Mouse (Mus musculus): ENCODE data around the gene Lurap1. TPM values are rescaled to one million over a fixed set of nuclear protein-coding genes. Genes with fewer than 3 reads are reported as not detected.

The Lurap1 gene
- polyA plus RNA-seq, 1 experiment from 2014 or later: 2.2 TPM

- peak; percentile 56; the same call in 1 of the 2 replicates for ATAC-seq (replicated peaks; ENCODE audit: insufficient number of reproducible peaks, insufficient read depth, low FRiP score, low read depth)
- no peak overlapping the region for H3K4me2 ChIP-seq
- peak overlapping the region; percentile 86 for H3K27ac ChIP-seq
- H3K9ac ChIP-seq: no peak overlapping the region
- no peaks in the 10 kb centered on the region for H3K9me3 ChIP-seq (replicated peaks)
- WGBS: 19% methylated on average over 6 of the region's 6 CpGs
- no peaks in the 10 kb centered on the region for H3K36me3 ChIP-seq
- peaks cover 37% of the 10 kb centered on the region for H3K4me1 ChIP-seq (replicated peaks)
- H3K27me3 ChIP-seq: no peaks in the 10 kb centered on the region
- no peak overlapping the region for H3K4me3 ChIP-seq
Measured at GRCm38 (mm10) chr4:116174466-116175116, 23.5 kb upstream of the Lurap1 start.

GRCm38 (mm10) chr4:116173752-116174151 is 22.6 kb upstream of the Lurap1 start:
- no peaks in the 10 kb centered on the region for H3K9me3 ChIP-seq (replicated peaks)
- H3K27me3 ChIP-seq: no peaks in the 10 kb centered on the region
- H3K27ac ChIP-seq: no peak overlapping the region
- no peak overlapping the region for H3K9ac ChIP-seq
- 83% methylated on average over 4 of the region's 4 CpGs for WGBS
- no peak for ATAC-seq (replicated peaks; ENCODE audit: insufficient number of reproducible peaks, insufficient read depth, low FRiP score, low read depth)
- no peaks in the 10 kb centered on the region for H3K36me3 ChIP-seq
- H3K4me2 ChIP-seq: no peak overlapping the region
- no peak overlapping the region for H3K4me3 ChIP-seq
- peaks cover 37% of the 10 kb centered on the region for H3K4me1 ChIP-seq (replicated peaks)

DNA sequence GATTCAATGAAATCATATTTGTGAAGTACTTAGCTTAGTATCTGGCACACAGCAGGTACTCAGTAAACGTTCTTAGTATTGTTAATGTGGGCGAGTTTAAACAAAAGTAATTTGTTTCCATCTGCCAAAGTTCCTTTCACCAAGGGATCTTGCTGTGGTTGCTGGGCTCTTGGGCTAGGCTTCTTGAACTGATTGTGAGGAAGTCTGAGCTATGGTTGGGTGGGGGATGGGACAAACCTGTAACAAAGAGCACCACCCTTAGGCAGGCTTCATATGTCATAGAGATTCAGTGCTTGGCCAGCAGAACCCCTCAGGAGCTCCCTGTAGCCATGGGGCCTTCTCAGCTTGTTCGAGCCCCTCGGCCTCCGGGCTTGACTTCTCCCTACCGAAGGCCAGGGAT is 21.9 kb upstream of the Lurap1 start, which contains the start of the genes 1700042G07Rik and Gm49337:
Gene 1700042G07Rik, plus strand, starts transcription at position 301 of the 400 bp plus-strand sequence.
Gene Gm49337, plus strand, starts transcription at position 313 of the 400 bp plus-strand sequence.
- no peak within 1 kb of the TSS for H3K9ac ChIP-seq
- H3K4me2 ChIP-seq: no peak within 1 kb of the TSS
- peak within 1 kb of the TSS; percentile 86 for H3K27ac ChIP-seq
- ATAC-seq (replicated peaks; ENCODE audit: insufficient number of reproducible peaks, insufficient read depth, low FRiP score, low read depth): no peak
- 89% methylated on average over 6 of the region's 6 CpGs for WGBS
- H3K4me1 ChIP-seq (replicated peaks): peaks cover 37% of the 10 kb centered on the region
- no peaks in the 10 kb centered on the region for H3K27me3 ChIP-seq
- H3K9me3 ChIP-seq (replicated peaks): no peaks in the 10 kb centered on the region
- no peak within 1 kb of the TSS for H3K4me3 ChIP-seq
- H3K36me3 ChIP-seq: no peaks in the 10 kb centered on the region

GRCm38 (mm10) chr4:116169353-116169672 is 18.2 kb upstream of the Lurap1 start:
- no peak overlapping the region for H3K4me2 ChIP-seq
- H3K4me3 ChIP-seq: no peak overlapping the region
- H3K9ac ChIP-seq: no peak overlapping the region
- H3K9me3 ChIP-seq (replicated peaks): no peaks in the 10 kb centered on the region
- WGBS: 72% methylated on average over 3 of the region's 3 CpGs
- no peaks in the 10 kb centered on the region for H3K27me3 ChIP-seq
- peaks cover 8% of the 10 kb centered on the region for H3K4me1 ChIP-seq (replicated peaks)
- no peak for ATAC-seq (replicated peaks; ENCODE audit: insufficient number of reproducible peaks, insufficient read depth, low FRiP score, low read depth)
- H3K36me3 ChIP-seq: no peaks in the 10 kb centered on the region
- no peak overlapping the region for H3K27ac ChIP-seq

DNA sequence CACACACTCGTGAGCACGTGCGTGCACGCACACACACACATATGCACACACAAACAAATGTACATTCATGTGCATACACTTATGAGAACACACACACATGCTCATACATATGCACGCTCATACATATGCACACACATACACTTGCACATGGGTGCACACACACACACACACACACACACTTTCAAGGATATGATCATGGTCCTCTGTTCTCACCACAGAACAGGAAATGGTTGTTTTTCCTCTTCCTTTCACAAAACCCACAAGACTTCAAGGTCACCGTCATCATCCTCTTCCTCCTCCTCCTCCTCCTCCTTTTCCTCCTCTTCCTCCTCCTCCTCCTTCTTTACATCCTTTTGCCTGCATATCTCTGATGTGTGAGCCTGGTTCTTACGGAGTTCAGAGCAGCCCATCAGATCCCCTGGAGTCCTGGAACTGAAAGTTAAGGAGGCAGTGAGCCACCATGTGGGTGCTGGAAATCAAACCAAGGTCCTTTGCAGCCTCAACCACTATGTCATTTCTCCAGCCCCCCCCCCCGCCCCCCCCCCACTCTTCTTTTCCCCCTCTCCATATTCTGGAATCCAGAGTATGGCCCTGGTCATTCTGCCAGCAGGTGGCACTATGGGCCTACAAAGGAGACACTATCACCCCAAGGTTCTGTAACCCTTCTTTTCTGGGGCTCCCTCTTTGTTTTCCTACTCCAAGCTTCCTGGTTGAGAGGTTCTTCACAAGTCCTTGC is 17.6 kb upstream of the Lurap1 start:
- Histone ChIP-seq H3K4me3 (no peak overlapping the region), H3K9me3 (replicated peaks) (no peaks in the 10 kb centered on the region), H3K27me3 (no peaks in the 10 kb centered on the region), H3K4me1 (replicated peaks) (peaks cover 3% of the 10 kb centered on the region; the same call in 1 of the 2 replicates), H3K4me2 (no peak overlapping the region), H3K27ac (no peak overlapping the region), H3K9ac (no peak overlapping the region), H3K36me3 (no peaks in the 10 kb centered on the region)
- ATAC-seq (replicated peaks; ENCODE audit: insufficient number of reproducible peaks, insufficient read depth, low FRiP score, low read depth): no peak; the same call in 1 of the 2 replicates
- WGBS: 77% methylated on average over 7 of the region's 8 CpGs

- no peaks in the 10 kb centered on the region for H3K9me3 ChIP-seq (replicated peaks)
- H3K4me3 ChIP-seq: no peak within 1 kb of the TSS
- 32% methylated on average over 7 of the region's 7 CpGs for WGBS
- no peaks in the 10 kb centered on the region for H3K27me3 ChIP-seq
- H3K4me2 ChIP-seq: no peak within 1 kb of the TSS
- H3K9ac ChIP-seq: no peak within 1 kb of the TSS
- no peak within 1 kb of the TSS for H3K27ac ChIP-seq
- H3K4me1 ChIP-seq (replicated peaks): peaks cover 9% of the 10 kb centered on the region; the same call in 1 of the 2 replicates
- ATAC-seq (replicated peaks; ENCODE audit: insufficient number of reproducible peaks, insufficient read depth, low FRiP score, low read depth): no peak
- H3K36me3 ChIP-seq: no peaks in the 10 kb centered on the region
Measured at GRCm38 (mm10) chr4:116167404-116167803, 16.3 kb upstream of the Lurap1 start, which contains the start of gene Tspan1. Gene Tspan1, minus strand, starts transcription at chr4:116167601.

DNA sequence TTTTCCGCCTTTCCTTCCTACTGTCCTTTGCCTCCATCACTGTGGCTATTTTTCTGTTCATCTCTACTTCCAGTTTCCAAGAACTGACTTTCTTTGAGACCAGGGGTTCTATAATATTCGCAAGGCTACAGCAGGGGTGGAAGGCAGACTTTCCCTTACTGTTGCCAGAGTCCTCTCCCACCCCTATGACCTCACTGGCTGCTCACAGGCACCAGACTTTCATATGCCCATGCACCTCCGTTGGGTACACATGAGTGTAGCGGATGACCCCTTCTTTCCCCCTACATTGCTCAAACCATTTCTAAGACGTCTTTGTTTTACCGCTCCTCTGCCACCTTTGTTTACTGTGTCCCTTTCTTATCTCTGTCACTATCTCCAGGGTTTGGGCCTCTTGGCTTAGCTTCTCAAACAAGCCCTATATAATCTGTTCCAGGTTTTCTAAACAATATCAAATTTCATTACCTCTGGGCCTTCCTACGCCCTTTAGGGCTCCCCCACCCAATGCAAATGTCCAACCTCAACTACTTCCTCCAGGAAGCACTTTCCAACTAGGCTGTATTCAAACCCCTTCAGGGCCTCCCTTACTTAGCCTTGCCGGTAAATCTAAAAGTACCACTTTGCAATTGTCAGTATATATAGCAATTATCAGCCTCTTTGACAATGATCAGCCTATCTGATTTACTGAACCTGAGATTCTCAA is 14.7 kb upstream of the Lurap1 start:
- Histone ChIP-seq H3K4me2 (no peak overlapping the region), H3K9me3 (replicated peaks) (no peaks in the 10 kb centered on the region), H3K4me1 (replicated peaks) (peaks cover 21% of the 10 kb centered on the region), H3K27ac (no peak overlapping the region), H3K9ac (no peak overlapping the region), H3K27me3 (no peaks in the 10 kb centered on the region), H3K4me3 (no peak overlapping the region), H3K36me3 (no peaks in the 10 kb centered on the region)
- 65% methylated on average over 8 of the region's 8 CpGs for WGBS
- no peak for ATAC-seq (replicated peaks; ENCODE audit: insufficient number of reproducible peaks, insufficient read depth, low FRiP score, low read depth)

DNA sequence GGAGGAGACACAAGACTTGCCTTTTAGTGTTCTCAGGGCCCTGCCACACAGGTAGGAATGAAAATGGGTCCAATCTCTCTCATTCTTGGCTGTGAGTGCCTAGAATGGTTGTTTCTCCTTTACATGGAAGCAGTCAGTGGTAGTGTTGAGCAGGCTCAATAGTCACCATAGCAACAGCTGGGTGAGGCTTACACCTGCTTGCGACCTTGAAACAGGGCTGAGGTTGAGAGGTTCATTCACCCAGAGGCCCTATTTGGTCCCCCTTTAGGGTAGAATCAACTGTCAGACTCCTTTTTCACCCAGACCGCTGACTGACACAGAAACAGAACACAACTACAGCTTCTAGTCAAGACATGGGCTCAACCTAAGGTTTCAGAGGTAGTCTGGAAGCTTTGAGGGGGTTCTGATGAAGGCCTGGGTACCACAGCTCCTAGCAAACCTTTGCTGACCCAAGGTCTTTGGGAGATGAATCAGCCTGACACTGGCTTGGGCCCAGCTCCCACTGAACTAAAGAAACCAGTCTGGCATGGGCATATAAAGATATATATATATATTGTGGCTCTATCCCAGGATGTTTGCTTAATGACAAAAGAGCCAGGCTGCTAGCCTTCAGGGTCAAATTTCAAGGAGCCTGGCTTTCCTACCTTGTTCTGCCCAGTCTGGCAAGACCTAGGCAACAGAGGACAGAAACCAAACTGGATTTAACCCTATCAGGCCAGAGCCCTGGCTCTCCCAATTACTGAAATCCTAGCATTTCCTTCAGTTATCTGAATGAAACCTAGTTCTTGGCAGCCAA is 13.8 kb upstream of the Lurap1 start:
- no peak for ATAC-seq (replicated peaks; ENCODE audit: insufficient number of reproducible peaks, insufficient read depth, low FRiP score, low read depth)
- H3K9ac ChIP-seq: no peak overlapping the region
- no peaks in the 10 kb centered on the region for H3K36me3 ChIP-seq
- no peak overlapping the region for H3K27ac ChIP-seq
- peaks cover 30% of the 10 kb centered on the region for H3K4me1 ChIP-seq (replicated peaks)
- no peaks in the 10 kb centered on the region for H3K27me3 ChIP-seq
- WGBS: 73% methylated on average over 2 of the region's 2 CpGs
- H3K4me3 ChIP-seq: no peak overlapping the region
- no peak overlapping the region for H3K4me2 ChIP-seq
- no peaks in the 10 kb centered on the region for H3K9me3 ChIP-seq (replicated peaks)

DNA sequence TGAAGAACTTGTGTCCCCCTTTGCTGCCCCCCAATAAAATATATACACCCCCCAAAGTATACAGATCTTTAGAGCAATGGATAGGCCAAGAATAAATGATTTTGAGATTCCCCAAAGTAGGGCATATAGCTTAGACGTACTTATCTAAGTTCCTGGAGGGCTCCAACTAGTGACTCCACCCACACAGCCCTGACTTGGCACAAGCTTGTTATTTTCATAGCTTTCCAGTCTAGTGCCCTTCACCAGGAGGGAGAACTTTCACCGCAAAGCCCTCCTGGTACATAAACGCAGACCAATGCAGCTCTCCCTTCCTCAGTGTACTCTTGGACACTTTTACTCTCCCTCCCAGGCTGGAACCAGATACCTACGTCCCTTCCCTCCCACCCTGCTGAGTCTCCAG is 11.0 kb upstream of the Lurap1 start:
- Histone ChIP-seq H3K9me3 (replicated peaks) (no peaks in the 10 kb centered on the region), H3K36me3 (peaks cover 25% of the 10 kb centered on the region), H3K9ac (no peak overlapping the region), H3K4me2 (no peak overlapping the region), H3K4me1 (replicated peaks) (peaks cover 28% of the 10 kb centered on the region), H3K27ac (peak overlapping the region; percentile 15; the same call in 1 of the 2 replicates), H3K4me3 (no peak overlapping the region), H3K27me3 (no peaks in the 10 kb centered on the region)
- WGBS: 55% methylated on average over 4 of the region's 4 CpGs
- no peak for ATAC-seq (replicated peaks; ENCODE audit: insufficient number of reproducible peaks, insufficient read depth, low FRiP score, low read depth)

- Histone ChIP-seq H3K9me3 (replicated peaks) (no peaks in the 10 kb centered on the region), H3K4me2 (no peak overlapping the region), H3K4me3 (no peak overlapping the region), H3K27me3 (no peaks in the 10 kb centered on the region), H3K27ac (peak overlapping the region; percentile 35), H3K4me1 (replicated peaks) (peaks cover 28% of the 10 kb centered on the region), H3K9ac (no peak overlapping the region), H3K36me3 (peaks cover 39% of the 10 kb centered on the region)
- ATAC-seq (replicated peaks; ENCODE audit: insufficient number of reproducible peaks, insufficient read depth, low FRiP score, low read depth): peak; percentile 48; the same call in 1 of the 2 replicates
- 31% methylated on average over 3 of the region's 3 CpGs for WGBS
Measured at GRCm38 (mm10) chr4:116160769-116161168, 9.6 kb upstream of the Lurap1 start.

DNA sequence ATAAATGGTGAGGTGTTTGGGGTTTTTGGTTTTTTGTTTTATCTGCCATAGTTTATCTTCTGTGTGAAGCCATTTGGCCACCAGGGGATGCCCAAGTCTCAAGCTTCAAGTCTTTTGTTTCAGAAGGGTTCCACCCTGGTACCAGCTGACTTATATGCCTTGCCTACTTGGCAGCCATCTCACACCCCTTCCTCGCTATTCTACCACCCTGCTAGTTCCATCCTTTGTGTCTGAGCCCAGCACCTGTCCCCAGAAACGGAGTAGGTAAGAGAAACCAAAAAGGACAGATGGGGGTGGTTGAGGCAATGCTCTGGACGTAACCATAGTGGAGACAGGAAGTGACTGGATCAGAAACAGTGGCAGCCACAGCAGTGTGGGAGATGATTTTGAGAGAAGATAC is 8.8 kb upstream of the Lurap1 start:
- H3K36me3 ChIP-seq: peaks cover 48% of the 10 kb centered on the region
- no peaks in the 10 kb centered on the region for H3K9me3 ChIP-seq (replicated peaks)
- no peaks in the 10 kb centered on the region for H3K27me3 ChIP-seq
- WGBS: 66% methylated on average over 3 of the region's 3 CpGs
- no peak for ATAC-seq (replicated peaks; ENCODE audit: insufficient number of reproducible peaks, insufficient read depth, low FRiP score, low read depth)
- no peak overlapping the region for H3K4me2 ChIP-seq
- H3K27ac ChIP-seq: peak overlapping the region; percentile 35; the same call in 1 of the 2 replicates
- no peak overlapping the region for H3K4me3 ChIP-seq
- H3K4me1 ChIP-seq (replicated peaks): peaks cover 28% of the 10 kb centered on the region
- H3K9ac ChIP-seq: no peak overlapping the region

All from heart, embryonic 15.5 days (tissue).